Mouse (Mus musculus) ES-Bruce4 (cell line): Measurements from ENCODE around the gene Gpr142. TPM values are rescaled to one million over a fixed set of nuclear protein-coding genes. Genes with fewer than 3 reads are reported as not detected.

Experiments
- H3K27ac ChIP-seq: 2 replicates; pipeline ENCODE4 v1.5.1; 2012; ENCODE audit warnings: low read length, inconsistent platforms; ENCODE audit not compliant: insufficient read depth
- H3K27me3 ChIP-seq: 2 replicates; pipeline ENCODE4 v1.6.1; 2012; ENCODE audit warnings: mild to moderate bottlenecking, low read length, inconsistent platforms; ENCODE audit not compliant: control insufficient read depth, poor library complexity, insufficient read depth, severe bottlenecking
- H3K36me3 ChIP-seq: 2 replicates; pipeline ENCODE4 v1.6.1; 2012; ENCODE audit warnings: inconsistent platforms, mild to moderate bottlenecking, low read length, moderate library complexity; ENCODE audit not compliant: control insufficient read depth, poor library complexity, insufficient read depth, severe bottlenecking
- H3K4me1 ChIP-seq: one replicate; pipeline ENCODE4 v1.8.1; 2011; ENCODE audit warnings: low read length; ENCODE audit not compliant: control insufficient read depth, insufficient read depth
- H3K4me3 ChIP-seq: 2 replicates; pipeline ENCODE4 v1.5.1; 2011; ENCODE audit warnings: low read depth, mild to moderate bottlenecking, low read length
- H3K9ac ChIP-seq: 2 replicates; pipeline ENCODE4 v1.6.1; 2012; ENCODE audit warnings: low read depth, mild to moderate bottlenecking, inconsistent platforms; ENCODE audit not compliant: poor library complexity, severe bottlenecking
- H3K9me3 ChIP-seq: replicated peaks from 2 replicates; pipeline ENCODE4 v1.6.1; 2012; ENCODE audit warnings: mild to moderate bottlenecking, low read length, inconsistent platforms; ENCODE audit not compliant: control insufficient read depth, poor library complexity, insufficient read depth, severe bottlenecking
- CTCF ChIP-seq: IDR thresholded peaks from one replicate; pipeline ENCODE4 v1.8.1; 2011; ENCODE audit warnings: low read depth, low read length
- EP300 ChIP-seq: IDR thresholded peaks from 2 replicates; pipeline ENCODE4 v1.6.1; 2011; ENCODE audit warnings: low read depth, low read length; ENCODE audit not compliant: insufficient read depth
- POLR2A ChIP-seq: IDR thresholded peaks from one replicate; pipeline ENCODE4 v1.8.1; 2011; ENCODE audit warnings: low read length; ENCODE audit not compliant: insufficient read depth
- polyA plus RNA-seq: library from polyadenylated mRNA; stranded (reverse); fragments of >200 nt; gene quantifications from 2 replicates; pipeline ENCODE4 v1.2.4, GENCODE M21; 2011; ENCODE audit warnings: low read depth; ENCODE audit not compliant: missing spikeins, insufficient read depth, insufficient read length

Gpr142 gene
- not detected in 2 replicates for polyA plus RNA-seq

DNA sequence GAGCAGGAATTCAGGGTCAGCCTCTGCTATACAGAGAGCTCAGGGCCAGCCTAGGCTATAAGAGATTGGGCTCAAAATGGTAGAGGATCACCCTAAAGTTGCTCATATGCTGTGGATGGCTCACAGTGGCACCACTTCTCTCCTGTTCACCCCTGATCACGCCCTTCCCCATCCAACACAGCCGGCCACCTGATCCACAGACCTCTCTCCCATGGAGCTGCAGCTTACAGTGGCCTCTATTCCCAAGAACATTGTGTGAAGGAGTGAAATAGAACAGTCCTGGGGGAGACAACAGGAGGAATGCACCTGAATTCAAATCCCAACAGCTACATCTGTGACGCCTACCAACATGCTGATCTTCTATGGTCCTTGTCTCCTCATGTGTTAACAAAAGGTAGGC lies at the start of gene Gpr142:
Gpr142 (plus strand) TSS at position 301 of the 400 bp plus-strand sequence.
- Histone ChIP-seq H3K4me1 (peaks cover 1% of the 10 kb centered on the region), H3K9ac (no peak within 1 kb of the TSS), H3K9me3 (no peaks in the 10 kb centered on the region), H3K27ac (no peak within 1 kb of the TSS), H3K27me3 (no peaks in the 10 kb centered on the region), H3K4me3 (no peak within 1 kb of the TSS), H3K36me3 (no peaks in the 10 kb centered on the region)
- TF ChIP-seq EP300 (no peak), POLR2A (no peak), CTCF (no peak)

DNA sequence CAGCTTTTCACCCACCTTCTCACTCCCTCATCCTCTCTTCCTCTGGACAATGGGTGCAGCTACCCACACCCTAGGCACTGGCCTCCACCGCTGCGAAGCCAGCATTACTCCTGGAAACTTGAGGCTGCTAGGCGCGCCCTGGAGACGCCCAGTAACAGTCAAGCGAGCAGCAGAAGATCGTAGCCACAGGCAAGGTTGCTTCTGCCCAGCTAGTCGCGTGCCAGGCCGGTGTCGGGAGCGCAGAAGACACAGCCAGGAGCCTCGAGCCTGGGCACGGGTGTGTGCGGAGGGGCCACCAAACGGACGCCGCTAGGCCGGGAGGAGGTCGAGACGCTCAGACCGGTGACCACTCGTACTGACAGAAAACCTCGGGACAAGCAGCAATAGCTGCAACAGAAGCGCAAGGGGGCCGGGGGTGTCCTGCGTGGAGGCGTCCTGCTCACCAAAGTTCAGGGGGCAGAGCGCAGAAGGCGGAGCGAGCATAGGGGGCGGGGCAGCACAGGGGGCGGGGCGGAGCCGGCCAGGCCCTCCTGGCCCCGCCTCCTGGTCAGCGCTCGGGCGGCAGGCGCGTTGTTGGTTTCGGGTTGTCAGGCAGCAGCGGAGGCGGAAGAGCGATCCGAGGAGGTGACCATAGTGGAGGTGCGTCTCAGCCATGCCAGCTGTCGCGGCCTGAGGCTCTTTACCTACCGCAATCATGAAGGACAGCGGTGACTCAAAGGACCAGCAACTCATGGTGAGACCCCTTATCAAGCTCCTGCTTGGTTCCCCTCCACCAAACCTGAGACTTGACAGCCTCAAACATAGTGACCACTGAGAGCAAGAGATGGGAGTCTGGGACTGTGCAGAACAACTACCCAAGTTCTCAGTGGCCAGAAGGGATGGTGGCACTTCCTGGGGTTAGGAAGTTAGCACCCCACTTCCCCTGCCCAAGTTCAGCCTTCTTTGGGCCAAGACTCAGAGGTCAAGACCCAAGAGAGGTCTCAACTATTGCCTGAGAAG lies 33.6 kb upstream of the Gpr142 start, which contains the start of gene Kif19a:
Kif19a (plus strand) TSS at position 569 of the 999 bp plus-strand sequence.
- Histone ChIP-seq H3K9me3 (no peaks in the 10 kb centered on the region), H3K27me3 (0 out of 2 replicates have a peak, but pooled peaks cover 2% of the 10 kb centered on the region), H3K4me3 (peak within 1 kb of the TSS; percentile 63), H3K27ac (no peak within 1 kb of the TSS), H3K9ac (no peak within 1 kb of the TSS), H3K36me3 (no peaks in the 10 kb centered on the region), H3K4me1 (no peaks in the 10 kb centered on the region)
- TF ChIP-seq CTCF (no peak), POLR2A (no peak), EP300 (no peak)

DNA sequence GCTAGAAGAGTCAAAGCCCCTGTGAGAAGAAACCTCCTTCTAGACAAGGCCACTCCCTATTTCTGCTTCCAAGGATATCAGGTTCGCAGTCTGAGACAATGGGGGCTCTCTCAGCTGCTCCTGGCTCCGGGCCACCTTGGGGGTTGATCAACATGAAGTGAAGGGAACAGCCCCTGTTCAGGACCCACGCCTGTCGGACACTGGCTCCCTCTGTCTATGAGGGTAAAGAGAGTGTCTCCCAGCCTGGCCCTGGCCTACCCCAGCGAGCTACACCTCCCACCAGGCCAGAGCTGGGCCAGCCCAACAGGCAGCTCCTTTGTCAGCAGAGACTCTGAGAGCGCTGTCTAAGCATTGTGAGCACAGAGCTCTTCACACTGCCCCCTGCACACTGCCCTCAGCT lies 28.8 kb upstream of the Gpr142 start:
- Histone ChIP-seq H3K27me3 (0 out of 2 replicates have a peak, but pooled peaks cover 2% of the 10 kb centered on the region), H3K9me3 (no peaks in the 10 kb centered on the region), H3K4me3 (no peak overlapping the region), H3K27ac (no peak overlapping the region), H3K9ac (no peak overlapping the region), H3K4me1 (no peaks in the 10 kb centered on the region), H3K36me3 (no peaks in the 10 kb centered on the region)
- no peak for TF ChIP-seq EP300
- TF ChIP-seq CTCF, result no peak
- no peak for TF ChIP-seq POLR2A

DNA sequence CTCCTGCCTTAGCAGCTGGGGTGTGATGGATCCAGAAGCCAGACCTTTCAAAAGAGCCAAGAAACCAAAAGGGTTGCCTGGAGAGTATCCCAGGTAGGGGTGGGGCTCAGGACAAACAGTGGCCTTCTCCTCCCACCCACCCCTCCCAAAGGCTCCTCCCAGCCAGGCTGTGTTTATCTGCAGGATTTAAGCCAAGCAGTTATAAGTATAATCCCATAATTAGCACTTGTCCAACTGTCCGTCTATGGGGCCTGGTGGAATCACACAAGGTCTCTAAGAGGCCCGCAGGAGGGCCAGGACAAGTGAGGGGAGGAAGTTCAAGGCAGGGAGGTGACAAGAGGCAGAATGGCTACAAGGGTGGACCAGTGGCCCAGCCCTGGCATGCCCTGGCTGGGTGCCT lies 26.8 kb upstream of the Gpr142 start:
- no peak overlapping the region for H3K4me3 ChIP-seq
- no peaks in the 10 kb centered on the region for H3K27me3 ChIP-seq
- no peak overlapping the region for H3K27ac ChIP-seq
- no peaks in the 10 kb centered on the region for H3K36me3 ChIP-seq
- TF ChIP-seq POLR2A (no peak), EP300 (no peak), CTCF (no peak)
- no peaks in the 10 kb centered on the region for H3K4me1 ChIP-seq
- H3K9ac ChIP-seq, result no peak overlapping the region
- H3K9me3 ChIP-seq, result no peaks in the 10 kb centered on the region

DNA sequence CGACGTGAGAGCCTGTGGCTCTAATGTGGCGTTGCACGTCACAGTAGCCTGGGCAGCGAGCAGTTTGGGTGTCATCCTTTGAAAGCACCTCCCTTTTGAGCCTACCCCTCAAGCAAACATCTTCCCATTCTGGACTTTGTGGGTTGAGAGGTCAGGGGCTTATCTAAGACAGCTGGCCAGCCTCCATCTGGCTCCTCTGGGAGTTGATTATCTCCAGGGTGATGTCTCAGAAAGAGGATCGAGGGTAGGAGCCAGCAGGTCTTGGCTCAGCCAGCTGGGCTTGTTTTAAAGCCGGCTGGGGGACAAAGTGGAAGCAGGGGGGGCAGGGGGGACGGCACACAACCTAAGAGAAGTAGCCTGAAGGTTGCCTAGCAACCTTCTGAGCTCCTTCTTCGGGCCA lies 18.6 kb upstream of the Gpr142 start:
- Histone ChIP-seq H3K9me3 (no peaks in the 10 kb centered on the region), H3K4me3 (no peak overlapping the region), H3K4me1 (no peaks in the 10 kb centered on the region), H3K27ac (no peak overlapping the region), H3K9ac (no peak overlapping the region), H3K27me3 (no peaks in the 10 kb centered on the region), H3K36me3 (no peaks in the 10 kb centered on the region)
- no peak for TF ChIP-seq CTCF
- no peak for TF ChIP-seq EP300
- TF ChIP-seq POLR2A, result no peak

DNA sequence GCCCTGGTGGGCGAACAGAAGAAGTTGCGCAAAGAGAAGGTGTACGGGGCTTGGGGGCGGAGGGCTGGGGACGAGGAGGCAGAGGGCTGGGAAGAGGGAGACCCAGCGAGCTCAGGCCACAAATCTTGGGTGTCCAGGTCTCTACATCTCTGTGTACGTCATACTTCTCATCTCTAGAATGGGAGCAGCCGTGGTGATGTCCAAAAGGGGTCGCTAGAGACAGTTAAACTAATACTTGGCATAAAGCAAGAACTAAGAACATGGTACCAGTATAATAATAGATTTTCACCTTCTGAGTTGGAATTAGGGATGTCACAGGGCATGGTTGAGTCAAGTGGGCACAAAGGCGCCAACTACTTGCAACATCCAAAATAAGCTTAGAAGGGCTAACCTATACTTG lies 12.8 kb upstream of the Gpr142 start:
- H3K9me3 ChIP-seq, result no peaks in the 10 kb centered on the region
- no peak for TF ChIP-seq CTCF
- TF ChIP-seq POLR2A, result no peak
- no peak for TF ChIP-seq EP300
- no peaks in the 10 kb centered on the region; the same call in 1 of the 2 replicates for H3K27me3 ChIP-seq
- H3K27ac ChIP-seq, result no peak overlapping the region
- peak overlapping the region; percentile 6; the same call in 1 of the 2 replicates for H3K9ac ChIP-seq
- H3K4me1 ChIP-seq, result peaks cover 10% of the 10 kb centered on the region
- H3K4me3 ChIP-seq, result peak overlapping the region; percentile 21
- H3K36me3 ChIP-seq, result no peaks in the 10 kb centered on the region
